Mouse (Mus musculus) brain, embryonic 18.5 days (tissue): ENCODE data around the gene Edar.
A peak's percentile ranks its signal among the peaks of the same experiment; 100 is the strongest.

Experiments
- DNase-seq: peaks from one replicate; pipeline ENCODE4 v3.0.0-alpha.2; 2012; ENCODE audit warnings: low read depth, low spot score

The Edar gene

GRCm38 (mm10) chr10:58601946-58602345 lies 73.5 kb downstream of the Edar start:
- DNase-seq, result no peak

GRCm38 (mm10) chr10:58601431-58601901 lies 74.0 kb downstream of the Edar start:
- peak; percentile 43 for DNase-seq

- DNase-seq, result peak; percentile 28
Observed at GRCm38 (mm10) chr10:58600983-58601382, 74.5 kb downstream of the Edar start.

GRCm38 (mm10) chr10:58600151-58600550 lies 75.3 kb downstream of the Edar start:
- DNase-seq, result no peak

GRCm38 (mm10) chr10:58595821-58596220 lies 79.6 kb downstream of the Edar start:
- no peak for DNase-seq

- DNase-seq, result no peak
Observed at GRCm38 (mm10) chr10:58595197-58595596, 80.3 kb downstream of the Edar start.

- DNase-seq, result no peak
Observed at GRCm38 (mm10) chr10:58594486-58594885, 81.0 kb downstream of the Edar start.

- DNase-seq, result no peak
Observed at GRCm38 (mm10) chr10:58585427-58586223, 89.8 kb downstream of the Edar start.

GRCm38 (mm10) chr10:58560521-58560920 lies 114.9 kb downstream of the Edar start:
- DNase-seq, result no peak

GRCm38 (mm10) chr10:58559901-58560300 lies 115.6 kb downstream of the Edar start:
- DNase-seq, result no peak

GRCm38 (mm10) chr10:58559098-58559497 lies 116.4 kb downstream of the Edar start:
- no peak for DNase-seq

GRCm38 (mm10) chr10:58554693-58555387 lies 120.6 kb downstream of the Edar start:
- no peak for DNase-seq
